Mouse (Mus musculus): ENCODE data around the gene Etnk2.

- TF ChIP-seq CTCF (IDR thresholded peaks at IDR 0.05; ENCODE audit: control insufficient read depth, insufficient read depth, insufficient replicate concordance, low read depth, low read length) (no peak), POLR2A (IDR thresholded peaks at IDR 0.05; ENCODE audit: control insufficient read depth, low read depth, low read length) (no peak)
Observed at GRCm38 (mm10) chr1:133387539-133388268, 24.3 kb downstream of the Etnk2 start.
